Mouse (Mus musculus) liver, embryonic 18 days (tissue): ENCODE measurements around the gene Il20ra. TPM values are rescaled to one million over a fixed set of nuclear protein-coding genes. Genes with fewer than 3 reads are reported as not detected.

ENCODE experiments used
- polyA plus RNA-seq: library from polyadenylated mRNA; depleted of rRNA; stranded (reverse); fragments of >200 nt; gene quantifications from 2 replicates; pipeline ENCODE4 v1.2.3, GENCODE M21; 2012; rRNA removed

Gene Il20ra
- 0.01 and 0.05 TPM in 2 replicates for polyA plus RNA-seq

GRCm38 (mm10) chr10:19712421-19712836 lies at the start of gene Il20ra:
TSS of gene Il20ra (plus strand) at chr10:19712570.

Other genes with a start within 250 kb of the Il20ra start
- 35.7 and 37.3 TPM in 2 replicates for gene Ifngr1, start 120.6 kb upstream of the Il20ra start, polyA plus RNA-seq
- 0.01 TPM in 1 of 2 replicates, not detected in the other for gene Il22ra2, start 90.6 kb upstream of the Il20ra start, polyA plus RNA-seq
- gene Slc35d3, start 138.9 kb downstream of the Il20ra start, polyA plus RNA-seq: 1.5 and 1.8 TPM in 2 replicates
- 23.5 and 25.4 TPM in 2 replicates for gene Pex7, start 195.1 kb downstream of the Il20ra start, polyA plus RNA-seq
- gene Map3k5, start 221.9 kb downstream of the Il20ra start, polyA plus RNA-seq: 2.0 and 2.2 TPM in 2 replicates